Mouse (Mus musculus): ENCODE results near the gene Ghrhr. TPM values are rescaled to one million over a fixed set of nuclear protein-coding genes. Genes with fewer than 3 reads are reported as not detected.
A peak's percentile ranks its signal among the peaks of the same experiment; 100 is the strongest.

Gene Ghrhr
- total and polyA plus RNA-seq, 3 experiments = not detected

DNA sequence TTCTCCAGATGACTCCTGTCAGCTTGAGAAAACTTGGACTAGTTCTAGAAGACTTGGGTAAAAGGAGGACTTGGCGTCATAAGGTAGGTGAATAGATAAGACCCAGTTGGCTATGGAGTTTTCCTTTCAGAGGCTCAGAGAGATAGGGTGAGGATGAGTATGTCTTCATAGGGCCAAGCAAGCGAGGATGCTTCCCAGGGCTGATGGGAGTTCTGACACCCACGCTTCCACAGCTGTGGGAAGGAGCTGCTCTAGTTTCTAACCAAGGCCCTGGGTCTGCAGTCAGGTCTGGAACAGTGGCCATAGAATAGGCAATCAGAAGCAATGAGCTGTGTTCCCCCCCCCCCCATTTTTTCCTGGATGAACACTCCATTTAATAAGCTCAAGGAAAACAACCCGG is 31.2 kb downstream of the Ghrhr start:
- no peak overlapping the region for H3K27ac ChIP-seq

DNA sequence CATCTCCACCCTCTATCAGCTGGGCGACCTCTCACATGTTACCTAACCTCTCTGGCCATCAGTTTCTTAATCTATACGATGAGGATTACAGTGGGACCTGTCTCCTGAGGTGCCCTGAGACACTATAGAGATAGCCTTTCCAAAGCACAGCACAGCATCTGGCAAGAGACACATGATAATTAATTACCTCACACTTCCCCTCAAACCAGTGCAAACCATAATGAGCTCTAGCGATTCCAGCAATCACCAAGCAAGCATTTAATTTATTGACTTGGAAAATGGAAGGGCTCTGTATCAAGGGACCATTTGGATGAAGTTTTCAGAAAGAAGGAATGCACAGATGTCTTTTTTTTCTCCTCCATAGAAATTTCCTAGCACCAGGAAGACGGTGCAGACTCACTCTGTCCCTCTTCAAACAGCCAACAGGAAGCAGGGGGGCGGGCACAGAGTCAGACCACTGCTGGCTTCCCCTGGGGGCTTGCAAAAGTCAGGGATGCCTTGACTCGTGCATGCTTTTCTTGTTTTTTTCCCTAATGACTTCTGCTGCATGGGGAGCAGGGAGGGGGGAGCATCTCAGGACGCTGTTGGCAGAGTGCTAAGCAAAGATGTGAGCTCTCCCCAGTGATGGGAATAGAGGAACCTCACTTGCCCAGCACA is 34.2 kb downstream of the Ghrhr start:
- no peak overlapping the region; the same call in 1 of the 2 replicates for H3K27ac ChIP-seq
- no peaks in the 10 kb centered on the region for H3K79me2 ChIP-seq (replicated peaks; ENCODE audit: control insufficient read depth, insufficient read depth, low read length)
- H3K27me3 ChIP-seq (ENCODE audit: control insufficient read depth, insufficient read depth, low read length) = no peaks in the 10 kb centered on the region
- TF ChIP-seq EP300 (IDR thresholded peaks at IDR 0.05; ENCODE audit: insufficient read depth, low read depth, low read length) (no peak), CTCF (IDR thresholded peaks at IDR 0.05) (no peak), POLR2A (IDR thresholded peaks at IDR 0.05; ENCODE audit: insufficient read depth, low read depth, low read length) (no peak)
- H3K4me3 ChIP-seq = no peak overlapping the region
- H3K9ac ChIP-seq (ENCODE audit: low read depth, low read length) = no peak overlapping the region
- no peaks in the 10 kb centered on the region for H3K36me3 ChIP-seq (ENCODE audit: control insufficient read depth, insufficient read depth, low read length)
- no peak for DNase-seq
- 36% methylated on average over 7 of the region's 7 CpGs for WGBS
- intact Hi-C loops (cut with DNase I) = loop anchor here (5.0 kb wide), 1 partner anchor 42 kb away; the partner anchor contains the start of gene Adcyap1r1
- H3K4me1 ChIP-seq (ENCODE audit: control insufficient read depth, insufficient read depth, low read length) = peaks cover 6% of the 10 kb centered on the region

More for the DNA sequence above, 31.2 kb downstream of the Ghrhr start:
- Histone ChIP-seq H3K36me3 (ENCODE audit: control insufficient read depth, insufficient read depth, low read length) (no peaks in the 10 kb centered on the region), H3K4me1 (ENCODE audit: control insufficient read depth, insufficient read depth, low read length) (peaks cover 8% of the 10 kb centered on the region), H3K79me2 (replicated peaks; ENCODE audit: control insufficient read depth, insufficient read depth, low read length) (no peaks in the 10 kb centered on the region), H3K9ac (ENCODE audit: low read depth, low read length) (no peak overlapping the region), H3K27me3 (ENCODE audit: control insufficient read depth, insufficient read depth, low read length) (no peaks in the 10 kb centered on the region), H3K4me3 (no peak overlapping the region)
- intact Hi-C loops (cut with DNase I) = no loop called here
- no peak for DNase-seq
- TF ChIP-seq CTCF (IDR thresholded peaks at IDR 0.05) (no peak), EP300 (IDR thresholded peaks at IDR 0.05; ENCODE audit: insufficient read depth, low read depth, low read length) (no peak), POLR2A (IDR thresholded peaks at IDR 0.05; ENCODE audit: insufficient read depth, low read depth, low read length) (no peak)
- WGBS = 65% methylated on average over 4 of the region's 4 CpGs

- TF ChIP-seq CTCF (IDR thresholded peaks at IDR 0.05) = no peak
- TF ChIP-seq POLR2A (IDR thresholded peaks at IDR 0.05; ENCODE audit: insufficient read depth, low read depth, low read length) = no peak
- TF ChIP-seq EP300 (IDR thresholded peaks at IDR 0.05; ENCODE audit: insufficient read depth, low read depth, low read length) = 0 out of 2 replicates have a peak, but pooled peaks have one; percentile 23
- H3K4me1 ChIP-seq (ENCODE audit: control insufficient read depth, insufficient read depth, low read length) = peaks cover 6% of the 10 kb centered on the region
- 33% methylated on average over 5 of the region's 5 CpGs for WGBS
- H3K27ac ChIP-seq = peak overlapping the region; percentile 46
- intact Hi-C loops (cut with DNase I) = loop anchor here (5.0 kb wide), 1 partner anchor 41 kb away; the partner anchor contains the start of gene Adcyap1r1
- H3K79me2 ChIP-seq (replicated peaks; ENCODE audit: control insufficient read depth, insufficient read depth, low read length) = no peaks in the 10 kb centered on the region
- H3K36me3 ChIP-seq (ENCODE audit: control insufficient read depth, insufficient read depth, low read length) = no peaks in the 10 kb centered on the region
- H3K4me3 ChIP-seq = no peak overlapping the region
- peak in 1 of 2 experiments; percentile 40 for DNase-seq
- H3K9ac ChIP-seq (ENCODE audit: low read depth, low read length) = no peak overlapping the region
- H3K27me3 ChIP-seq (ENCODE audit: control insufficient read depth, insufficient read depth, low read length) = no peaks in the 10 kb centered on the region
Observed at GRCm38 (mm10) chr6:55410977-55411376, 34.9 kb downstream of the Ghrhr start.

DNA sequence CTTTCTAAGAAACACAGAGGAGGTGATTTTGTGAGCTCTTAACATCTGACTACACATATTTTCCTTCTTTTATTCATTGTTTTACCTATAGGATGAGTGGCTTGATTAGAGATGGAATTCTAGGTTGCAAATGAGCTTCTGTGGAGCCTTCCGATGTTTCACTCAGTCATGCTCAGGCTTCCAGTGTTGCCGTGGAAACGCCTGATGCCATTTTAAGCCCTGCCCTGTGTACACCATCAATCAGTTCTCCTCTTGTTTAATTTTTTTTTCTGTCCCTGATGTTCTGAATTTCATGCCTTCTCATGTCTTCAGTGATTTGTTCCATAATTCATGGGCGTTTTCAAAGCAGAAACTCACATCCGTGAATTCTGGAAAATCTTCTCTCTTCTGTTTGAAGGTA is 40.1 kb downstream of the Ghrhr start:
- H3K27ac ChIP-seq = no peak overlapping the region
- intact Hi-C loops (cut with DNase I) = no loop called here
- H3K9ac ChIP-seq (ENCODE audit: low read depth, low read length) = no peak overlapping the region
- TF ChIP-seq CTCF (IDR thresholded peaks at IDR 0.05) = no peak
- TF ChIP-seq EP300 (IDR thresholded peaks at IDR 0.05; ENCODE audit: insufficient read depth, low read depth, low read length) = no peak
- no peak for TF ChIP-seq POLR2A (IDR thresholded peaks at IDR 0.05; ENCODE audit: insufficient read depth, low read depth, low read length)
- no peaks in the 10 kb centered on the region for H3K79me2 ChIP-seq (replicated peaks; ENCODE audit: control insufficient read depth, insufficient read depth, low read length)
- 79% methylated on average over 5 of the region's 5 CpGs for WGBS
- H3K27me3 ChIP-seq (ENCODE audit: control insufficient read depth, insufficient read depth, low read length) = no peaks in the 10 kb centered on the region
- H3K4me1 ChIP-seq (ENCODE audit: control insufficient read depth, insufficient read depth, low read length) = no peaks in the 10 kb centered on the region
- DNase-seq = no peak
- H3K36me3 ChIP-seq (ENCODE audit: control insufficient read depth, insufficient read depth, low read length) = no peaks in the 10 kb centered on the region
- H3K4me3 ChIP-seq = no peak overlapping the region

DNA sequence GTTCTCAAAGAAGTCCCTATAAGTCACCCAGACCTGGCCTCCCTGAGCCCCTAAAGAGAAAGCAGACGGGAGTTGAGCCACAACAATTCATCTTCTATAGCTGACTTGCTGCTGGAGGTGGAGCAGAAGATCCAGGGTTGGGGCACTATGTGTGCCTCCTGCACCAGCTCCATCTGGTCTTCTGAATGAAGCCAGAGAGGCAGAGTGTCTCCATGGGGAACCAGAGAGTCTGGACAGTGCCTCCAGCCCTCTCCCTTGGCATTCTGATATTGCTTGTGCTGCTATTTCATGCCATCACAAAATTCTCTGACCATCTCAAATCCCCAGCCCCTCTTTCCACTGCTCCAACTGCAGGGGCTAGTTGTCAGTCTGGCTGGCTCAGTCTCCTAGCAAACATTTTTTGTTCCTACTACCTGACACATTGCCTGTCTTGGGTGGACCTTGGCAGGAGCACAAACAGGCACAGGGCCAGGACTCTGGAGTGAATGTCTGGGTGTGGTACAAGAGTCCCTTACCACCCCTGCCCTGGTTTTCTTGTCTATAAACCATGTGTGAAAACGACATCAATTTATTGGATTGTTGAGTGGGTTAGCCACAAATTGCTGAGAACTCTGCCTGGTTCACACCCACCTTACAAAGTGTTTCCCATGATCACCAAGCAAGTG is 42.8 kb downstream of the Ghrhr start:
- no peaks in the 10 kb centered on the region for H3K79me2 ChIP-seq (replicated peaks; ENCODE audit: control insufficient read depth, insufficient read depth, low read length)
- TF ChIP-seq CTCF (IDR thresholded peaks at IDR 0.05) (no peak), POLR2A (IDR thresholded peaks at IDR 0.05; ENCODE audit: insufficient read depth, low read depth, low read length) (no peak), EP300 (IDR thresholded peaks at IDR 0.05; ENCODE audit: insufficient read depth, low read depth, low read length) (no peak)
- DNase-seq = no peak
- no peak overlapping the region for H3K4me3 ChIP-seq
- intact Hi-C loops (cut with DNase I) = no loop called here
- no peaks in the 10 kb centered on the region for H3K27me3 ChIP-seq (ENCODE audit: control insufficient read depth, insufficient read depth, low read length)
- H3K9ac ChIP-seq (ENCODE audit: low read depth, low read length) = no peak overlapping the region
- no peaks in the 10 kb centered on the region for H3K4me1 ChIP-seq (ENCODE audit: control insufficient read depth, insufficient read depth, low read length)
- no peak overlapping the region for H3K27ac ChIP-seq
- 38% methylated on average over 2 of the region's 2 CpGs for WGBS
- no peaks in the 10 kb centered on the region for H3K36me3 ChIP-seq (ENCODE audit: control insufficient read depth, insufficient read depth, low read length)

GRCm38 (mm10) chr6:55420411-55420810 is 44.3 kb downstream of the Ghrhr start:
- TF ChIP-seq POLR2A (IDR thresholded peaks at IDR 0.05; ENCODE audit: insufficient read depth, low read depth, low read length) (no peak), CTCF (IDR thresholded peaks at IDR 0.05) (no peak), EP300 (IDR thresholded peaks at IDR 0.05; ENCODE audit: insufficient read depth, low read depth, low read length) (no peak)
- 64% methylated on average over 3 of the region's 3 CpGs for WGBS
- Histone ChIP-seq H3K4me3 (no peak overlapping the region), H3K4me1 (ENCODE audit: control insufficient read depth, insufficient read depth, low read length) (no peaks in the 10 kb centered on the region), H3K27me3 (ENCODE audit: control insufficient read depth, insufficient read depth, low read length) (no peaks in the 10 kb centered on the region), H3K36me3 (ENCODE audit: control insufficient read depth, insufficient read depth, low read length) (no peaks in the 10 kb centered on the region), H3K9ac (ENCODE audit: low read depth, low read length) (no peak overlapping the region), H3K27ac (no peak overlapping the region), H3K79me2 (replicated peaks; ENCODE audit: control insufficient read depth, insufficient read depth, low read length) (no peaks in the 10 kb centered on the region)
- no peak for DNase-seq
- intact Hi-C loops (cut with DNase I) = no loop called here
